Mouse (Mus musculus) MEL (cell line): ENCODE data around the gene Pnpla2. TPM values are rescaled to one million over a fixed set of nuclear protein-coding genes. Genes with fewer than 3 reads are reported as not detected.
A peak's percentile ranks its signal among the peaks of the same experiment; 100 is the strongest.
"Not testable (repeated sequence)": the region's sequence is repeated elsewhere in the genome, so short reads cannot be mapped to it uniquely, and the experiment has no call there.

Experiments used
- DNase-seq: peaks from one replicate; pipeline ENCODE4 v3.0.0; 2011; ENCODE audit warnings: low read depth, low spot score
- H3K27ac ChIP-seq: 2 replicates; pipeline ENCODE4 v1.5.1; 2012; ENCODE audit warnings: low read depth, mild to moderate bottlenecking, control low read depth, low read length, moderate library complexity; ENCODE audit not compliant: control insufficient read depth
- H3K27me3 ChIP-seq, 2 experiments: fragments of 150-350 bp in 1 of 2; sonication (generic) in 1 of 2; 2 replicates each; pipeline ENCODE4 v1.6.1; 2012; ENCODE audit warnings: low read length in 2 of 2, mild to moderate bottlenecking in 2 of 2, improper control_type of control experiment in 1 of 2, moderate library complexity in 1 of 2; ENCODE audit not compliant: insufficient read depth in 2 of 2, control insufficient read depth in 1 of 2
- H3K36me3 ChIP-seq, 2 experiments: 2 replicates each; pipeline ENCODE4 v1.6.1; 2012 to 2014; ENCODE audit warnings: low read length in 2 of 2, improper control_type of control experiment in 1 of 2, inconsistent platforms in 1 of 2, mild to moderate bottlenecking in 1 of 2; ENCODE audit not compliant: insufficient read depth in 2 of 2, control insufficient read depth in 1 of 2
- H3K4me1 ChIP-seq, 2 experiments: fragments of 150-350 bp in 1 of 2; sonication (generic) in 1 of 2; 2 replicates each; pipeline ENCODE4 v1.6.1; 2012; ENCODE audit warnings: low read length in 2 of 2, improper control_type of control experiment in 1 of 2, mild to moderate bottlenecking in 1 of 2; ENCODE audit not compliant: insufficient read depth in 2 of 2, control insufficient read depth in 1 of 2
- H3K4me3 ChIP-seq, 2 experiments: fragments of 150-350 bp in 1 of 2; sonication (generic) in 1 of 2; 2 replicates each; pipeline ENCODE4 v1.5.1; 2012; ENCODE audit warnings: low read depth in 2 of 2, low read length in 2 of 2, mild to moderate bottlenecking in 2 of 2, moderate library complexity in 2 of 2, control low read depth in 1 of 2, improper control_type of control experiment in 1 of 2; ENCODE audit not compliant: control insufficient read depth in 1 of 2, insufficient read depth in 1 of 2
- H3K79me2 ChIP-seq: 2 replicates; pipeline ENCODE4 v1.6.1; 2012; ENCODE audit warnings: mild to moderate bottlenecking, low read length, moderate library complexity; ENCODE audit not compliant: control insufficient read depth, poor library complexity, insufficient read depth
- H3K9ac ChIP-seq: 2 replicates; pipeline ENCODE4 v1.6.1; 2012; ENCODE audit warnings: low read depth, mild to moderate bottlenecking, control low read depth, low read length, moderate library complexity; ENCODE audit not compliant: control insufficient read depth, poor library complexity, severe bottlenecking
- H3K9me3 ChIP-seq: fragments of 150-350 bp; sonication (generic); replicated peaks from 2 replicates; pipeline ENCODE4 v1.6.1; 2012; ENCODE audit warnings: mild to moderate bottlenecking, low read length, improper control_type of control experiment, moderate library complexity; ENCODE audit not compliant: insufficient read depth
- CHD1 ChIP-seq: IDR thresholded peaks from 2 replicates; pipeline ENCODE4 v1.6.1; 2012; ENCODE audit warnings: low read depth, mild to moderate bottlenecking, inconsistent platforms, low read length, improper control_type of control experiment
- CHD2 ChIP-seq: IDR thresholded peaks from 2 replicates; pipeline ENCODE4 v1.6.1; 2011; ENCODE audit warnings: low read length, improper control_type of control experiment
- GABPA ChIP-seq: IDR thresholded peaks from 2 replicates; pipeline ENCODE4 v1.6.1; 2012; ENCODE audit warnings: low read depth, mild to moderate bottlenecking, inconsistent platforms, low read length, improper control_type of control experiment, moderate library complexity
- MAZ ChIP-seq: IDR thresholded peaks from 2 replicates; pipeline ENCODE4 v1.6.1; 2012; ENCODE audit warnings: low read depth, mild to moderate bottlenecking, inconsistent platforms, low read length, improper control_type of control experiment
- MEF2A ChIP-seq: IDR thresholded peaks from 2 replicates; pipeline ENCODE4 v1.6.1; 2014; ENCODE audit warnings: low read depth, mild to moderate bottlenecking, inconsistent platforms, low read length, improper control_type of control experiment; ENCODE audit not compliant: poor library complexity, insufficient replicate concordance, severe bottlenecking; ENCODE audit errors: extremely low read depth
- MYB ChIP-seq: IDR thresholded peaks from 2 replicates; pipeline ENCODE4 v1.6.1; 2011; ENCODE audit warnings: mild to moderate bottlenecking, low read depth, low read length, improper control_type of control experiment
- RAD21 ChIP-seq: IDR thresholded peaks from 2 replicates; pipeline ENCODE4 v1.6.1; 2011; ENCODE audit warnings: mild to moderate bottlenecking, low read depth, low read length, improper control_type of control experiment
- SIN3A ChIP-seq: IDR thresholded peaks from 2 replicates; pipeline ENCODE4 v1.6.1; 2012; ENCODE audit warnings: low read length, improper control_type of control experiment, inconsistent platforms
- TBP ChIP-seq: IDR thresholded peaks from 2 replicates; pipeline ENCODE4 v1.8.0; 2011; ENCODE audit warnings: low read depth, low read length, improper control_type of control experiment
- TCF12 ChIP-seq: IDR thresholded peaks from 2 replicates; pipeline ENCODE4 v1.6.1; 2014; ENCODE audit warnings: low read depth, mild to moderate bottlenecking, inconsistent platforms, low read length, improper control_type of control experiment, moderate library complexity
- UBTF ChIP-seq: IDR thresholded peaks from 2 replicates; pipeline ENCODE4 v1.6.1; 2012; ENCODE audit warnings: low read depth, mild to moderate bottlenecking, inconsistent platforms, low read length, improper control_type of control experiment, moderate library complexity, borderline replicate concordance; ENCODE audit not compliant: insufficient read depth
- USF1 ChIP-seq: IDR thresholded peaks from 2 replicates; pipeline ENCODE4 v1.6.1; 2014; ENCODE audit warnings: low read depth, mild to moderate bottlenecking, inconsistent platforms, low read length, improper control_type of control experiment, moderate library complexity
- ZKSCAN1 ChIP-seq: IDR thresholded peaks from 2 replicates; pipeline ENCODE4 v1.6.1; 2012; ENCODE audit warnings: low read depth, mild to moderate bottlenecking, inconsistent platforms, low read length, improper control_type of control experiment, moderate library complexity
- ZMIZ1 ChIP-seq: IDR thresholded peaks from 2 replicates; pipeline ENCODE4 v1.6.1; 2012; ENCODE audit warnings: low read depth, mild to moderate bottlenecking, inconsistent platforms, low read length, improper control_type of control experiment, moderate library complexity
- polyA plus RNA-seq, 2 experiments: library from polyadenylated mRNA; stranded (reverse) in 1 of 2; unstranded in 1 of 2; fragments of >175 nt in 1 of 2; fragments of >200 nt in 1 of 2; gene quantifications; 2 replicates each; pipeline versions ENCODE4 v1.2.1 to v1.2.4; 2012; ENCODE audit warnings: low replicate concordance in 2 of 2, low read depth in 1 of 2; ENCODE audit not compliant: insufficient read length in 2 of 2, insufficient read depth in 1 of 2, missing spikeins in 1 of 2
- total RNA-seq: library from RNA; depleted of rRNA; stranded (reverse); fragments of 300-350 nt; gene quantifications from 2 replicates; pipeline ENCODE4 v1.2.3, GENCODE M21; 2012

Pnpla2 gene
- total and polyA plus RNA-seq, 3 experiments: 8.3 to 38.6 TPM; not detected in 1

GRCm38 (mm10) chr7:141454967-141455551 lies at the start of gene Pnpla2 (continued):
- no peak for TF ChIP-seq MYB
- TF ChIP-seq USF1: no peak
- peak; percentile 75 for TF ChIP-seq ZMIZ1

GRCm38 (mm10) chr7:141405466-141405865 lies 49.5 kb upstream of the Pnpla2 start:
- Histone ChIP-seq H3K27ac (no peak overlapping the region), H3K4me1 (no peaks in the 10 kb centered on the region), H3K27me3 (no peaks in the 10 kb centered on the region), H3K36me3 (peaks cover 0 to 4% of the 10 kb centered on the region in 2 experiments; a peak in 2 of 4 replicates), H3K9ac (no peak overlapping the region), H3K4me3 (no peak overlapping the region), H3K9me3 (no peaks in the 10 kb centered on the region), H3K79me2 (no peaks in the 10 kb centered on the region)
- no peak for TF ChIP-seq TCF12
- TF ChIP-seq CHD2: no peak
- no peak for TF ChIP-seq ZKSCAN1
- no peak for TF ChIP-seq SIN3A
- no peak for TF ChIP-seq MYB
- TF ChIP-seq TBP: no peak
- no peak for TF ChIP-seq RAD21
- TF ChIP-seq UBTF: no peak
- no peak for TF ChIP-seq MEF2A
- TF ChIP-seq GABPA: no peak
- no peak for TF ChIP-seq MAZ
- no peak for TF ChIP-seq CHD1
- no peak for TF ChIP-seq USF1
- DNase-seq: no peak

GRCm38 (mm10) chr7:141407670-141408069 lies 47.3 kb upstream of the Pnpla2 start:
- not testable (repeated sequence) for H3K27me3 ChIP-seq, H3K4me1 ChIP-seq, H3K27ac ChIP-seq, H3K79me2 ChIP-seq, H3K9me3 ChIP-seq, H3K36me3 ChIP-seq, H3K9ac ChIP-seq, H3K4me3 ChIP-seq
- peak; percentile 41 for DNase-seq
